Mouse (Mus musculus) megakaryocyte, adult 5-6 weeks (primary cell): ENCODE results near the gene Tmem37. TPM values are rescaled to one million over a fixed set of nuclear protein-coding genes. Genes with fewer than 3 reads are reported as not detected.

Experiments used
- ATAC-seq: 2 replicates; pipeline ENCODE4 v1.8.0; 2016; ENCODE audit warnings: mild to moderate bottlenecking, inconsistent platforms; ENCODE audit not compliant: poor library complexity, severe bottlenecking
- total RNA-seq, 2 experiments: library from RNA; stranded (forward) in 1 of 2; stranded (reverse) in 1 of 2; fragments of 153-499, 151-499 nt in 1 of 2; fragments of 221-1000, 200-1000 nt in 1 of 2; gene quantifications; 2 replicates each; pipeline versions ENCODE4 v1.2.3 to v1.2.4; 2015 to 2017

The Tmem37 gene
- total RNA-seq, 2 experiments from 2014 or later: not detected

GRCm38 (mm10) chr1:120020322-120020897 is 53.5 kb downstream of the Tmem37 start:
- peak; percentile 72 for ATAC-seq

GRCm38 (mm10) chr1:120019428-120019827 is 54.4 kb downstream of the Tmem37 start:
- peak; percentile 63 for ATAC-seq

- ATAC-seq: no peak
Measured at GRCm38 (mm10) chr1:120018900-120019299, 55.0 kb downstream of the Tmem37 start.

Other genes starting within 250 kb of the Tmem37 start
- 9.5 and 10.4 TPM in 2 replicates for gene Ptpn4, start 236.5 kb downstream of the Tmem37 start, total RNA-seq (2015)
- gene Ptpn4, start 236.5 kb downstream of the Tmem37 start, total RNA-seq (2017): 7.3 and 9.1 TPM in 2 replicates
- gene Tmem177, start 160.9 kb downstream of the Tmem37 start, total RNA-seq (2015): 1.6 and 2.1 TPM in 2 replicates
- gene Tmem177, start 160.9 kb downstream of the Tmem37 start, total RNA-seq (2017): 1.3 and 1.7 TPM in 2 replicates
- gene Cfap221, start 76.8 kb downstream of the Tmem37 start, total RNA-seq (2015): not detected in 2 replicates
- not detected in 2 replicates for gene Cfap221, start 76.8 kb downstream of the Tmem37 start, total RNA-seq (2017)
- gene Sctr, start 67.2 kb downstream of the Tmem37 start, total RNA-seq (2015): not detected in 2 replicates
- gene Sctr, start 67.2 kb downstream of the Tmem37 start, total RNA-seq (2017): not detected in 2 replicates
- 379 and 411 TPM in 2 replicates for gene Dbi, start 47.0 kb upstream of the Tmem37 start, total RNA-seq (2015)
- gene Dbi, start 47.0 kb upstream of the Tmem37 start, total RNA-seq (2017): 330 and 438 TPM in 2 replicates
- gene 3110009E18Rik, start 47.1 kb upstream of the Tmem37 start, total RNA-seq (2015): 6.0 and 11.7 TPM in 2 replicates
- 8.3 and 10.8 TPM in 2 replicates for gene 3110009E18Rik, start 47.1 kb upstream of the Tmem37 start, total RNA-seq (2017)
- 16.8 and 17.5 TPM in 2 replicates for gene Steap3, start 198.6 kb upstream of the Tmem37 start, total RNA-seq (2015)
- gene Steap3, start 198.6 kb upstream of the Tmem37 start, total RNA-seq (2017): 4.8 and 6.9 TPM in 2 replicates